Mouse (Mus musculus): Measurements from ENCODE around the gene B3gnt7. TPM values are rescaled to one million over a fixed set of nuclear protein-coding genes. Genes with fewer than 3 reads are reported as not detected.

B3gnt7 gene
- total and polyA plus RNA-seq, 3 experiments: 0.41 to 0.62 (median 0.57) TPM

GRCm38 (mm10) chr1:86294472-86294871, 8.2 kb upstream of the B3gnt7 start:
- H3K79me2 ChIP-seq (replicated peaks; ENCODE audit: control insufficient read depth, insufficient read depth, low read length): no peaks in the 10 kb centered on the region
- no peak overlapping the region for H3K4me3 ChIP-seq
- 74% methylated on average over 4 of the region's 4 CpGs for WGBS
- no peak for DNase-seq
- TF ChIP-seq POLR2A (IDR thresholded peaks at IDR 0.05; ENCODE audit: insufficient read depth, low read depth, low read length) (no peak), EP300 (IDR thresholded peaks at IDR 0.05; ENCODE audit: insufficient read depth, low read depth, low read length) (no peak), CTCF (IDR thresholded peaks at IDR 0.05) (no peak)
- no peak overlapping the region for H3K9ac ChIP-seq (ENCODE audit: low read depth, low read length)
- intact Hi-C loops (cut with DNase I): no loop called here
- no peaks in the 10 kb centered on the region for H3K27me3 ChIP-seq (ENCODE audit: control insufficient read depth, insufficient read depth, low read length)
- no peaks in the 10 kb centered on the region for H3K36me3 ChIP-seq (ENCODE audit: control insufficient read depth, insufficient read depth, low read length)
- no peak overlapping the region for H3K27ac ChIP-seq
- H3K4me1 ChIP-seq (ENCODE audit: control insufficient read depth, insufficient read depth, low read length): no peaks in the 10 kb centered on the region

GRCm38 (mm10) chr1:86300093-86300492, 2.5 kb upstream of the B3gnt7 start:
- Histone ChIP-seq H3K4me3 (no peak overlapping the region), H3K36me3 (ENCODE audit: control insufficient read depth, insufficient read depth, low read length) (no peaks in the 10 kb centered on the region), H3K4me1 (ENCODE audit: control insufficient read depth, insufficient read depth, low read length) (no peaks in the 10 kb centered on the region), H3K27ac (no peak overlapping the region), H3K79me2 (replicated peaks; ENCODE audit: control insufficient read depth, insufficient read depth, low read length) (no peaks in the 10 kb centered on the region), H3K9ac (ENCODE audit: low read depth, low read length) (no peak overlapping the region), H3K27me3 (ENCODE audit: control insufficient read depth, insufficient read depth, low read length) (peaks cover 3% of the 10 kb centered on the region)
- no peak for TF ChIP-seq CTCF (IDR thresholded peaks at IDR 0.05)
- TF ChIP-seq EP300 (IDR thresholded peaks at IDR 0.05; ENCODE audit: insufficient read depth, low read depth, low read length): no peak
- no peak for TF ChIP-seq POLR2A (IDR thresholded peaks at IDR 0.05; ENCODE audit: insufficient read depth, low read depth, low read length)
- DNase-seq: no peak
- intact Hi-C loops (cut with DNase I): no loop called here
- WGBS: 84% methylated on average over 2 of the region's 2 CpGs

DNA sequence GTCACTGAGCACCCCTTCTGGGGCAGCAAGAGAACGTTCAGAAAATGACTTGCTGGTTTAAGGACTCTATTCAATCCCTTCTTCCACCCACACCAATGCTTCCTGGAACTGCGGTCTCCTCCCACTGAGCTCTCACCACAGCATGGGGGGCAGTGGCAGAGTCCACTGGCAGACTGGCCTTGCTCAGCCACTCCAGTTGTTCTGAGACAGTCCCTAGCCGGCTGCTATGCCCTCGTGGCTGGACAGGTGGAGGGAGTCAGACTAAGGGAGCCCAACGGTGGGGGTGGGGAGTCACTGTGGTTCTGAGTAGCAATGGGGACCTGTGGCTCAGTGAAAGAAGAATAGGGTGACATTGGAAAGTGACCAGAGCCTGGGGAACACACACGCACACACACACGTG, 1.9 kb upstream of the B3gnt7 start:
- no peak overlapping the region for H3K4me3 ChIP-seq
- H3K4me1 ChIP-seq (ENCODE audit: control insufficient read depth, insufficient read depth, low read length): no peaks in the 10 kb centered on the region
- H3K27me3 ChIP-seq (ENCODE audit: control insufficient read depth, insufficient read depth, low read length): peaks cover 3% of the 10 kb centered on the region
- 44% methylated on average over 7 of the region's 7 CpGs for WGBS
- no peak overlapping the region for H3K9ac ChIP-seq (ENCODE audit: low read depth, low read length)
- TF ChIP-seq POLR2A (IDR thresholded peaks at IDR 0.05; ENCODE audit: insufficient read depth, low read depth, low read length) (no peak), EP300 (IDR thresholded peaks at IDR 0.05; ENCODE audit: insufficient read depth, low read depth, low read length) (no peak), CTCF (IDR thresholded peaks at IDR 0.05) (no peak)
- no peak overlapping the region for H3K27ac ChIP-seq
- DNase-seq: no peak
- H3K79me2 ChIP-seq (replicated peaks; ENCODE audit: control insufficient read depth, insufficient read depth, low read length): no peaks in the 10 kb centered on the region
- intact Hi-C loops (cut with DNase I): no loop called here
- H3K36me3 ChIP-seq (ENCODE audit: control insufficient read depth, insufficient read depth, low read length): no peaks in the 10 kb centered on the region

DNA sequence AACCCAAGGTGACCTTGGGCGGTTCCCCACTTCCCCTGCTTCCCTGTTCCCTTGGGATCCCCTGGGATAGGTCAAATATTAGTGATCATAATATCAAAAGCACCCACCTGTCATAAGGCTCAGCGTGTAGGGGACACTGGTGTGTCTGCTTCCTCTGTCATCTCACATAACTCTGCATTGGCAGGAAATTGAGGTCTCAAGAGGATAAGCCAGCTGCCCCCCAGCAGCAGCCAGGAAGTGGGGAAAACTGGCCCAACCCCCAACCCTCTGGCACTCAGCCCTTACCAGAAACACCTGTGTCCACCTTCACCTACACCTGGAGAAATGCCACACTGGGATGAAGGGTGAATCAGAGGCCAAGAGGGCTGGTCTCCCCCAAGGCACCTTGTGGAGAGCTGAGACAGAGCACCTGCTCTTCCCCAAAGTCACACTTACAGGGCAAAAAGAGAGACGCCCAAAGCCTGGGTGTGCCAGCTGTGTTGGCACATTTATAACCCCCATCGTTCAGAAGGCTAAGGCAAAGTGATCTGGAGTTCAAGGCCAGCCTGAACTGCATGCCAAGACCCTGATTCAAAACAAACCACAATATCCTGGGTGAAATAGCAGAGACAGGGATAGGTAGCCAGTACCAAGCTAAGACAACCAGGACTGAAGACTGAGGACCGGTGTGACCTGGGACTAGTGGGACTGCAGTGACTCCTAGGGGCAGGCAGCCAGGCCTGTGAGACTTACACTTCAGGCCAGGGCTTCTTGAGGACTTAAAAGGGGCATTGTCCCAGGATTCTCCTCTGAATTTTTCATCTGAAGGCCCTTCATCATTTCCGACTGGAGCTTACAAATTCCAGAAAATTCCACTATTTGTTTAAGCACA, 1.2 kb upstream of the B3gnt7 start:
- no peak overlapping the region for H3K4me3 ChIP-seq
- H3K27me3 ChIP-seq (ENCODE audit: control insufficient read depth, insufficient read depth, low read length): peaks cover 3% of the 10 kb centered on the region
- no peaks in the 10 kb centered on the region for H3K4me1 ChIP-seq (ENCODE audit: control insufficient read depth, insufficient read depth, low read length)
- H3K9ac ChIP-seq (ENCODE audit: low read depth, low read length): no peak overlapping the region
- no peak overlapping the region for H3K27ac ChIP-seq
- peak in 1 of 2 experiments; percentile 24 for DNase-seq
- H3K79me2 ChIP-seq (replicated peaks; ENCODE audit: control insufficient read depth, insufficient read depth, low read length): no peaks in the 10 kb centered on the region
- H3K36me3 ChIP-seq (ENCODE audit: control insufficient read depth, insufficient read depth, low read length): no peaks in the 10 kb centered on the region
- intact Hi-C loops (cut with DNase I): no loop called here
- TF ChIP-seq POLR2A (IDR thresholded peaks at IDR 0.05; ENCODE audit: insufficient read depth, low read depth, low read length) (no peak), CTCF (IDR thresholded peaks at IDR 0.05) (peak; percentile 26)
- WGBS: 49% methylated on average over 6 of the region's 6 CpGs

- no peaks in the 10 kb centered on the region for H3K79me2 ChIP-seq (replicated peaks; ENCODE audit: control insufficient read depth, insufficient read depth, low read length)
- peak overlapping the region; percentile 17 for H3K9ac ChIP-seq (ENCODE audit: low read depth, low read length)
- H3K4me1 ChIP-seq (ENCODE audit: control insufficient read depth, insufficient read depth, low read length): no peaks in the 10 kb centered on the region
- peaks cover 3% of the 10 kb centered on the region for H3K27me3 ChIP-seq (ENCODE audit: control insufficient read depth, insufficient read depth, low read length)
- H3K36me3 ChIP-seq (ENCODE audit: control insufficient read depth, insufficient read depth, low read length): no peaks in the 10 kb centered on the region
- DNase-seq: peak; percentile 50 to 58
- H3K27ac ChIP-seq: no peak overlapping the region
- intact Hi-C loops (cut with DNase I): no loop called here
- WGBS: under 1% methylated on average over 64 of the region's 65 CpGs
- TF ChIP-seq POLR2A (IDR thresholded peaks at IDR 0.05; ENCODE audit: insufficient read depth, low read depth, low read length): no peak
- no peak for TF ChIP-seq CTCF (IDR thresholded peaks at IDR 0.05)
- TF ChIP-seq EP300 (IDR thresholded peaks at IDR 0.05; ENCODE audit: insufficient read depth, low read depth, low read length): no peak
- peak overlapping the region; percentile 36 for H3K4me3 ChIP-seq
Measured at GRCm38 (mm10) chr1:86303063-86303872, 636 bp downstream of the B3gnt7 start.

- H3K9ac ChIP-seq (ENCODE audit: low read depth, low read length): no peak overlapping the region
- H3K4me1 ChIP-seq (ENCODE audit: control insufficient read depth, insufficient read depth, low read length): no peaks in the 10 kb centered on the region
- H3K4me3 ChIP-seq: no peak overlapping the region
- no peak for DNase-seq
- H3K27ac ChIP-seq: no peak overlapping the region
- H3K27me3 ChIP-seq (ENCODE audit: control insufficient read depth, insufficient read depth, low read length): peaks cover 3% of the 10 kb centered on the region
- H3K79me2 ChIP-seq (replicated peaks; ENCODE audit: control insufficient read depth, insufficient read depth, low read length): no peaks in the 10 kb centered on the region
- no peaks in the 10 kb centered on the region for H3K36me3 ChIP-seq (ENCODE audit: control insufficient read depth, insufficient read depth, low read length)
- WGBS: 10% methylated on average over 16 of the region's 16 CpGs
- intact Hi-C loops (cut with DNase I): no loop called here
- no peak for TF ChIP-seq POLR2A (IDR thresholded peaks at IDR 0.05; ENCODE audit: insufficient read depth, low read depth, low read length)
- no peak for TF ChIP-seq EP300 (IDR thresholded peaks at IDR 0.05; ENCODE audit: insufficient read depth, low read depth, low read length)
- TF ChIP-seq CTCF (IDR thresholded peaks at IDR 0.05): no peak
Measured at GRCm38 (mm10) chr1:86303873-86304250, 1.2 kb downstream of the B3gnt7 start.
